ENCODE assay signal across 20 mouse cellular contexts in the genomic region with DNA sequence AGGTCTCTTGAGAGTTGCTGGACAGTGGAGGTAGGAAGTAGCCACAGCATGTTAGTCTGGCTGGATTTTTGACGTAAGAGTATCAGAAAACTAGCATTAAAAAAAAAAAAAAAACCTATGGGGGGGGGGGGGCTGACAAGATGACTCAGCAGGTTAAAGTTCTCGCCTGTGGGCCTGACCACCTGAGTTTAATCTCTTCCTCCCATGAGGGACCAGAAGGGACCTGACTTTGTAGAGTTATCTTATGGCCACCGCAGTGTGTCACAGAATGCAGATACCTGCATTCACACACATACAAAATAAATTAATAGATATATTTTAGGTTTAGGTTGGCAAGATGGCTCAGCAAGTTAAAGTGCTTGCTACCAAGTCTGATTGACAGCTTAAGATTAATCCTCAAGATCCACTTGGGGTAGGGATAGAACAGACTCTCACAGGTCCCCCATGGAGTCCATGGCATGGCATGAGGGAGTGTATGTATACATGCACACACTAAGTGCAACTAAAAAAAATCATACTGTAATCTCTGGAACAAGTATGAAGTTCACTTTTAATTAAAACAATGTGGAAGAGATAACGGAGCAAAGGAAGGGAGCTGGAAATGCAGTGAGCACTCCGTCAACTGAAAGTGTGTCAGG.
DNase-seq lines count a peak whose midpoint lies in the region; ATAC-seq and TF ChIP-seq lines count a peak whose summit lies in the region.
"Had no signal": no experiment of that assay in that cellular context is flagged by ENCODE, and none has a peak within 500 bp of the region (broad histone marks: within the 10 kb centered on the region; RNA-seq: fewer than 3 reads in every experiment).

No protein-coding gene starts in this region.

- H3K4me2 ChIP-seq in hindbrain, embryonic 15.5 days = no peak overlapping the region
- no peak overlapping the region for H3K4me2 ChIP-seq in hindbrain, embryonic 12.5 days (replicated peaks)
- no peak overlapping the region for H3K4me2 ChIP-seq in liver, embryonic 13.5 days
- H3K4me2 ChIP-seq in liver, postnatal 0 days (ENCODE audit: low read depth, low read length) = no peak overlapping the region
- H3K4me2 ChIP-seq: embryonic facial prominence, embryonic 13.5 days; forebrain, embryonic 12.5 days; heart, embryonic 12.5 days had no signal

- no peaks in the 10 kb centered on the region for H3K9me3 ChIP-seq in hindbrain, embryonic 15.5 days
- H3K9me3 ChIP-seq in hindbrain, embryonic 12.5 days (replicated peaks) = no peaks in the 10 kb centered on the region
- H3K9me3 ChIP-seq in liver, embryonic 13.5 days (replicated peaks) = no peaks in the 10 kb centered on the region
- H3K9me3 ChIP-seq in liver, postnatal 0 days (ENCODE audit: low read length) = no peaks in the 10 kb centered on the region
- H3K9me3 ChIP-seq: embryonic facial prominence, embryonic 13.5 days; forebrain, embryonic 12.5 days; heart, embryonic 12.5 days; hindbrain, embryonic 10.5 days had no signal

- no peak for DNase-seq in liver, embryonic 13.5 days
- DNase-seq in liver, postnatal 0 days = no peak
- DNase-seq in cerebellum, postnatal 25 days = no peak
- no peak for DNase-seq in cerebellum, adult 9-10 months
- DNase-seq in gastrocnemius, postnatal 10 days = no peak
- DNase-seq: adrenal gland, postnatal 14 days; B cell, adult 2 months; cerebellum, adult 2 months; cerebellum, postnatal 14 days; gastrocnemius, postnatal 14 days had no signal

- no peak overlapping the region for H3K4me3 ChIP-seq in hindbrain, embryonic 15.5 days
- H3K4me3 ChIP-seq in hindbrain, embryonic 12.5 days = no peak overlapping the region
- H3K4me3 ChIP-seq in liver, embryonic 13.5 days (replicated peaks) = no peak overlapping the region
- no peak overlapping the region for H3K4me3 ChIP-seq in liver, postnatal 0 days (ENCODE audit: low read depth, low read length)
- H3K4me3 ChIP-seq: embryonic facial prominence, embryonic 13.5 days; forebrain, embryonic 12.5 days; heart, embryonic 12.5 days; hindbrain, embryonic 10.5 days had no signal

- peaks cover 5% of the 10 kb centered on the region; the same call in 1 of the 2 replicates for H3K4me1 ChIP-seq in hindbrain, embryonic 15.5 days (replicated peaks)
- peaks cover 4% of the 10 kb centered on the region for H3K4me1 ChIP-seq in hindbrain, embryonic 12.5 days
- H3K4me1 ChIP-seq in liver, embryonic 13.5 days (replicated peaks) = peaks cover 27% of the 10 kb centered on the region
- H3K4me1 ChIP-seq in liver, postnatal 0 days (ENCODE audit: insufficient read depth) = no peaks in the 10 kb centered on the region
- H3K4me1 ChIP-seq: heart, embryonic 12.5 days had no signal

- H3K9ac ChIP-seq in hindbrain, embryonic 15.5 days = no peak overlapping the region
- no peak overlapping the region for H3K9ac ChIP-seq in hindbrain, embryonic 12.5 days
- H3K9ac ChIP-seq in liver, embryonic 13.5 days = no peak overlapping the region
- H3K9ac ChIP-seq in liver, postnatal 0 days (replicated peaks) = no peak overlapping the region
- H3K9ac ChIP-seq: embryonic facial prominence, embryonic 13.5 days; forebrain, embryonic 12.5 days; heart, embryonic 12.5 days had no signal

- ATAC-seq in hindbrain, embryonic 15.5 days (ENCODE audit: low FRiP score, low read depth) = peak; percentile 59; the same call in 1 of the 2 replicates
- ATAC-seq in hindbrain, embryonic 12.5 days (ENCODE audit: low FRiP score) = no peak
- ATAC-seq in liver, embryonic 13.5 days (ENCODE audit: low read depth) = peak; percentile 73
- no peak for ATAC-seq in liver, postnatal 0 days
- ATAC-seq: activated CD4-positive, CD25-positive, alpha-beta regulatory T cell, adult 4 months; CD4-positive, CD25-positive, alpha-beta regulatory T cell, adult 4 months; forebrain, embryonic 16.5 days; Patski had no signal

- 0 out of 2 replicates have a peak, but pooled peaks have one; percentile 32 for TF ChIP-seq EP300 in liver, postnatal 0 days (IDR thresholded peaks at IDR 0.05; ENCODE audit: low read depth)

- H3K27ac ChIP-seq in hindbrain, embryonic 15.5 days (replicated peaks) = no peak overlapping the region
- no peak overlapping the region for H3K27ac ChIP-seq in hindbrain, embryonic 12.5 days
- H3K27ac ChIP-seq in liver, embryonic 13.5 days = 0 out of 2 replicates have a peak overlapping the region, but pooled peaks have one; percentile 14
- no peak overlapping the region for H3K27ac ChIP-seq in liver, postnatal 0 days (ENCODE audit: low read depth)
- H3K27ac ChIP-seq: embryonic facial prominence, embryonic 13.5 days; forebrain, embryonic 12.5 days; hindbrain, embryonic 10.5 days had no signal

- 90% methylated on average over 5 of the region's 5 CpGs for WGBS in hindbrain, embryonic 15.5 days
- 82% methylated on average over 5 of the region's 5 CpGs for WGBS in hindbrain, embryonic 12.5 days
- WGBS in liver, embryonic 13.5 days (ENCODE audit: insufficient replicate concordance) = 34% methylated on average over 5 of the region's 5 CpGs
- 62% methylated on average over 5 of the region's 5 CpGs for WGBS in liver, postnatal 0 days (ENCODE audit: insufficient replicate concordance)

- TF ChIP-seq CTCF in liver, postnatal 0 days (IDR thresholded peaks at IDR 0.05; ENCODE audit: low read depth) = no peak

- H3K36me3 ChIP-seq in hindbrain, embryonic 15.5 days = no peaks in the 10 kb centered on the region
- H3K36me3 ChIP-seq in hindbrain, embryonic 12.5 days = 0 out of 2 replicates have a peak, but pooled peaks cover 5% of the 10 kb centered on the region
- H3K36me3 ChIP-seq in liver, embryonic 13.5 days = no peaks in the 10 kb centered on the region
- H3K36me3 ChIP-seq in liver, postnatal 0 days (replicated peaks; ENCODE audit: insufficient read depth, low read length) = no peaks in the 10 kb centered on the region
- H3K36me3 ChIP-seq: forebrain, embryonic 12.5 days; heart, embryonic 12.5 days; hindbrain, embryonic 10.5 days had no signal

- H3K27me3 ChIP-seq in hindbrain, embryonic 15.5 days = no peaks in the 10 kb centered on the region
- H3K27me3 ChIP-seq in hindbrain, embryonic 12.5 days = no peaks in the 10 kb centered on the region
- H3K27me3 ChIP-seq in liver, embryonic 13.5 days = no peaks in the 10 kb centered on the region
- H3K27me3 ChIP-seq in liver, postnatal 0 days (ENCODE audit: insufficient read depth, low read length) = no peaks in the 10 kb centered on the region
- H3K27me3 ChIP-seq: embryonic facial prominence, embryonic 13.5 days; forebrain, embryonic 12.5 days; heart, embryonic 12.5 days; Patski had no signal

Comparison
In these comparisons a context has a peak if more than half of its experiments do, and no peak if none do; other contexts are left out.
1. ATAC-seq: peak in hindbrain, embryonic 15.5 days (single experiment) and liver, embryonic 13.5 days (single experiment); none in hindbrain, embryonic 12.5 days (single experiment) and liver, postnatal 0 days (single experiment).